Mouse (Mus musculus) thymus, postnatal 25 days (tissue): Measurements from ENCODE around the gene Lrp11.

ENCODE experiments used
- DNase-seq: peaks from one replicate; pipeline ENCODE4 v3.0.0; 2022

The Lrp11 gene

GRCm38 (mm10) chr10:7629092-7629491 lies 39.5 kb downstream of the Lrp11 start:
- DNase-seq: no peak

- no peak for DNase-seq
Observed at GRCm38 (mm10) chr10:7630286-7630685, 40.7 kb downstream of the Lrp11 start.

DNA sequence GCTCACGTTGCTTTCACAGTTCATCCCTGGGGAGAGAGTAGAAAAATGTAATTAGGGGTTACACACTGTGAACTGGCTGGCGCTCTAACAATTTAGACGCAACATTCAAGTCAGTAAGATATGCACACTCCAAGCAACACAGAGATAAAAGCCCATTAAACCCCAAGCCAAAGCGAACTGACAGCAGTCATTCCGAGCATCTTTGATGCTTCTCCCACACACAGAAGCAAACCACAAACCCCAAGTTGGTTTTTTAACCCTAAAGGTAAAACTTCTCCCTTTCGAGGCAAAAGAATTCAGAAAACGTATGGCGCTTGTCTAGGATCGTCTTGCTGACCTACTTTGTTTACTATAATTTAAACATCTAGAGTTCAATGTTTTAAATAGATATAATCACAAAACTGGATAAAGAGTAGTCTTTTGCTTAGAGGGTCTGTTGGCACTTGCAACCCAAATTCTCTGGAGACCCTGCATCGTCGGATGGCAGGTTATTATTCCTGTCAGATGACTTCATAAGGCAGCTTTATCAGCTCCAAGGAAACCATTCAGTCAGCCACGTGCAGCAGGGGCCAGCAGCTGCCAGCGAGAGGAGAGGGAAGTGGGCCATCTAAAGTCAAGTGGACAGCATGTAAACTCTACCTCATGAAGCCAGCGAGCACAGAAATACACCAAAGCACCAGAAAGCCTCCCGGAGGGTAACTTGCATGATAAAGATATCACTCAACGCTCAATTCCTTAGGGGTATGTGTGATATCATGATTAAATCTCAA lies 41.5 kb downstream of the Lrp11 start:
- peak; percentile 28 for DNase-seq

- no peak for DNase-seq
Observed at GRCm38 (mm10) chr10:7640366-7640765, 50.8 kb downstream of the Lrp11 start.

DNA sequence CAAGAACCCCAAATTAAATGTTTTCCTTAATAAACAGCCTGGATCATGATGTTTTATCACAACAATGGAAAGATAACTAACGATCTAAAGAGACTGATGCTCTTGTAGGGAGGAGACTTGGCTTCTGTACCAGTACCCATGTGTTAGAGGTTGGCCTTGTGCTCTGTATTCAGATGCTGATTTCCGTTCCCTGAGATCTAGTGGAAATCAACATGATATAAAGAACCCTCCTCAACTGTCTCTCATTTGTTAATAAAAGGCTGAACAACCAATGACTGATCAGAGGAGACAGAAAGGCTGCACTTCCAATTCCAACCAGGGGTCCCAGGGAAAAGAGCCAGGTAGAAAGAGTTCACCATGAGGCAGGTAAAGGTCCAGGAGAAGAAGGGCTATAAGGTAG lies 56.3 kb downstream of the Lrp11 start:
- no peak for DNase-seq

- DNase-seq: no peak
Observed at GRCm38 (mm10) chr10:7649059-7649458, 59.5 kb downstream of the Lrp11 start.

DNA sequence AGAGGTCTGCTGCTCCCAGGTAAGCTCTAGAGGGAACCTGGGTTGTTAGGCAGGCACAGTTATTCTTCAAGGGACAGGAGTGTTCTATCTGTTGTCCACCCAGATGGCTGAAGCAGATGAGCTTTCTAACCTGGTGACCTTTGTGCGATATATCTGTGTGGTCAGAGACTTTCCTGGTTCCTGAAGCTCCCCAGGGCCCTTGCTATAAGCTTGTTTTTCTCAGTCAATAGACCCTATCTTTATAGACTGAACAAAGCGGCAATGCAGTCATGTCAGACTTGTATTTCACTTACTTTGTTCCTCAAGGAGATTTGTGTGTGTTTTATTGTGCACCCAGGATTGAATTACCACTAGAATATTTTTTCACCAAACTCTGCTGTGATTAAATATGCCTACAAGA lies 61.5 kb downstream of the Lrp11 start:
- DNase-seq: no peak

- DNase-seq: peak; percentile 63
Observed at GRCm38 (mm10) chr10:7662471-7663141, 73.0 kb downstream of the Lrp11 start.

DNA sequence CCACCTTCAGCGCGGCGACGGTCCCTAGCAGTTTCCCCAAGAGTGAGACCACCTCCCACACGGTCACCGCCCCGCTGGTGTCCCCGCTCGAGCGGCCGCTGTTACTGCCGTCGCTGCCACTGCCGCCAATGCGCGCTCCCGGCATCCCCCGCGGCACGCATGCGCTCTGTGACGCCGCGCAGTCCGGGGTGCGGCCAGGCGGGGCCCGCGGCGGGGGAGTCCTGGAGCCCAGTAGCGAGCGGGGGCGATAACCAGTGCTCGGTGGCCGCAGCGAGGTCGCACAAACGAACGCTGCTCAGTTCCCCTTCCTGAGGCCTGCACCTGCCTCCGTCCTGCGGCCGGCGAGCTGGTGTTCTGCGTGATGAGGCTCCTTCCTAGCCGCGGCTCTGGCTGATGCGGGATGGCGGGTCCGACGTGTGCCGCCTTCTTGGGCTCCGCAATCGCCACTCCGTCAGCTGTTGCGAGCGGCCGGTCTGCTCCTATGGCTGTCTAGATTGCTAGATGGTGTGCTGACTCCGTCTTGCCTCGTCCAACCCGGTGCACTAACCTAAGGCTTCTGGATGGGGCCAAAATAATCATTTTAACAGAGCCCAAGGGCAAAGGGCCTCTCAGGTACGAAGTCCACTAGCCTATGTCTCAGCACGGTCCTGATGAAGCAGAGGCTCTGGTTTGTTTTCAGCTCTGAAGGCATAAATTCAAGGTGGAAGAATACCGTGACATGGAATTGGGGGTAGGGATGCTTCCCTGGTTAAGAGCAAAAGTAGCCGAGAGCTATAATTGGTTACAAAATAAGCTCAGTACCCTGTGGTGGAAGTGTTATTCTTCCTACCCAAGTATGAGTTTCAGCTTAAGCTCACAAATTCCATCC lies 73.8 kb downstream of the Lrp11 start:
- DNase-seq: peak; percentile 91

DNA sequence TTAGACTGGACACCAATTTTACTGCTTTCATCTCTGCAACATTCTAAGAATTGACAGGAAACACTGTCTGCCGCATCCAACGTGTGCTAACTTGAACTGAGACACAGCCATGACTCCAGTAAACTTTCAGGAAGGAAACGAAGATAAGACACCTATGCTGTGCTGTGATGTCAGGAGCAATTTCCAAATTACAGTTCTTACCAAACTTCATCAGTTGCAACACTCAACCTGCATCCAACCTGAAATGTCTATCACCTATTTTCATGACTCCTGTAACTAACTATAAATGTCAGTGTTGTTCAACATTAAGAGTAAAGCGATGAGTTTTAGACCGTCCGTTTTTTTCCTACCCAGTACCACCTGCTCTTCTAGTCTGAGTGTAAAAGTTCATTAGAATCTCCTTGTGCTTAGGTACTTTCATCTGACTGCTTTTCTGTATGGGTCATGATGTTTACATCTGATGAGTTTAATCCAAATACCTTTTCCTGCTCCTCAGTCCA lies 74.5 kb downstream of the Lrp11 start:
- DNase-seq: no peak

DNA sequence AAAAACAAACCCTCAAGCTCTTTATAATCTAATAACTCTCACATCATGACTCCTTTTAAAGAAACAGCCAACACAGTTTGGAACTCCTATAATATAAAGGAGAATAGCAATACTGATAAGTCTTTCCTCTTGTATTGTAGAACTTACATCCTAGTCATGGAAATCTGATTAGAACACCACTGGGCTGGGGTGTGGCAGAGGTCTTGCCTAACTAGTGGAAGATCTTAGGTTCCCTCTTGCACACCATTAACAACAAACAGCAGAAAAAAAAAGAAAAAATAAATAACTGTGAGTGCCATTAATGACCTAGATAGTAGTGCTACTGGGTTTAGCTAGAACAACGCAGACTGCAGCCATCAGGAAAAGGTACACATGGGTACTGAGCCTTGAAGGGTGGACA lies 75.3 kb downstream of the Lrp11 start:
- no peak for DNase-seq

DNA sequence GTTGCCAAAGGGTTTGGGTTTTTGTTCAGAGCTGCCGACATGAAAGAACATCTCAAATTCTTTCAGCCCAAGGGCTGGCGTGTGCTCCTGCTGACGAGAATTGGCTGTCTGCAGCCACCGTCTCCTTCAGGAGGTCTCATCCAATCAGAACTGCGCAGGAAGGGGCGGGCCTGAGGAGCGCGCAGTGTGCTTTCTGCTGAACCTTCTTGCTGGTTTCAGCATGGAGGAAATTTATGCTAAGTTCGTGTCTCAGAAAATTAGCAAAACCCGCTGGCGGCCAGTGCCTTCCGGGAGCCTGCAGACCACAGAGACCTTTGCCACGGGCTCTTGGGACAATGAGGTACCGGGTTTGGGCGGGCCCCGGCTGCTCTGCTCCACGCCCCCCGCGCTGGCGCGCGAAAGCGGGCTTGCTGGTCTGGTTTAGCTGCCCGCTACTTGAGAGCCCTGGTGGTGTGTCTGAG lies 77.8 kb downstream of the Lrp11 start, which contains the start of gene Nup43:
Gene Nup43, plus strand, starts transcription at position 162 of the 461 bp plus-strand sequence.
- DNase-seq: peak; percentile 89

DNA sequence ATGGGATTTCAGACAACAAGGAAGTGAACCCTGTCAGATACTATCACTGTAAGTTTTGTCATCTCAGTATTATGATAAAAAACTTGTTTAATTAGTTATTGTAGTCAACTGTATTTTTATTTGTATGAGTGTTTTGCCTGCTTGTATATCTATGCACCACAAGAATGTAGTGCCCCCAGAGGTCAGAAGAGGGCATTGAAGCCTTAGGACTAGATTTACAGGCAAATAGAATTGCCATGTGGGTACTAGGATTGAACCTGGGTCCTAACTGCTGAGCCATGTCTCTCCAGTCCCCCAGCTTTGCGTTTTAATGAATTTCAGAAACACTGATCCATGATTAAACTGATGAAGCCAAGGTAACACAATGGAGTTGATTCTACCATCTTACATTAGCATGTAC lies 84.1 kb downstream of the Lrp11 start:
- peak; percentile 38 for DNase-seq
